Mouse (Mus musculus) kidney, postnatal 0 days (tissue): Measurements from ENCODE around the gene Osbpl5. TPM values are rescaled to one million over a fixed set of nuclear protein-coding genes. Genes with fewer than 3 reads are reported as not detected.

ENCODE experiments used
- ATAC-seq: fragments of 200-750 bp; cut with Nextera tagmentation; replicated peaks from 2 replicates; pipeline ENCODE4 v1.8.0; 2017; ENCODE audit warnings: low read depth, moderate number of reproducible peaks, moderate TSS enrichment, moderate library complexity; ENCODE audit not compliant: low FRiP score
- DNase-seq: peaks from one replicate; pipeline ENCODE4 v3.0.0-alpha.2; 2016; ENCODE audit warnings: low spot score
- H3K27ac ChIP-seq: fragments of 300-500 bp; sonication (generic); 2 replicates; pipeline ENCODE4 v1.5.1; 2014; ENCODE audit warnings: mild to moderate bottlenecking
- H3K27me3 ChIP-seq: fragments of 300-500 bp; sonication (generic); 2 replicates; pipeline ENCODE4 v1.6.1; 2014; ENCODE audit warnings: low read length, mixed read lengths; ENCODE audit not compliant: insufficient read depth
- H3K36me3 ChIP-seq: fragments of 300-500 bp; sonication (generic); 2 replicates; pipeline ENCODE4 v1.6.1; 2014; ENCODE audit warnings: low read length, mixed read lengths; ENCODE audit not compliant: insufficient read depth
- H3K4me1 ChIP-seq: fragments of 300-500 bp; sonication (generic); replicated peaks from 2 replicates; pipeline ENCODE4 v1.6.1; 2014; ENCODE audit warnings: antibody characterized with exemption, low read length, mixed read lengths; ENCODE audit not compliant: insufficient read depth
- H3K4me2 ChIP-seq: fragments of 300-500 bp; sonication (generic); 2 replicates; pipeline ENCODE4 v1.6.1; 2014; ENCODE audit warnings: mild to moderate bottlenecking, low read length, moderate library complexity, mixed read lengths
- H3K4me3 ChIP-seq: fragments of 300-500 bp; sonication (generic); replicated peaks from 2 replicates; pipeline ENCODE4 v1.5.1; 2014; ENCODE audit warnings: low read depth, low read length
- H3K9ac ChIP-seq: fragments of 300-500 bp; sonication (generic); 2 replicates; pipeline ENCODE4 v1.6.1; 2014; ENCODE audit warnings: low read depth, low read length
- H3K9me3 ChIP-seq: fragments of 300-500 bp; sonication (generic); replicated peaks from 2 replicates; pipeline ENCODE4 v1.6.1; 2016; ENCODE audit warnings: low read length, inconsistent platforms, mixed read lengths
- CTCF ChIP-seq: IDR thresholded peaks from 2 replicates; pipeline ENCODE4 v1.5.1; 2016; ENCODE audit warnings: antibody characterized with exemption, low read depth, mild to moderate bottlenecking, moderate library complexity
- whole genome bisulfite sequencing: fragments of 180-500 bp; shearing (Covaris S2); extraction: QIAGEN DNeasy Blood & Tissue Kit; methylation state at CpG from one replicate; pipeline ENCODE4 v1.1.7; 2014; 5-methylcytosine and 5-hydroxymethylcytosine counted together
- polyA plus RNA-seq: library from polyadenylated mRNA; unstranded; fragments of >200 nt; fragmentation: Nextera tagmentation; extraction: Ambion mirVana; gene quantifications from 2 replicates; pipeline ENCODE4 v1.2.1, GENCODE M21; 2015

The Osbpl5 gene
- polyA plus RNA-seq = 29.0 and 30.4 TPM in 2 replicates

GRCm38 (mm10) chr7:143756125-143757026, at the start of gene Osbpl5:
TSS of gene Osbpl5 (minus strand) at chr7:143756985.
- Histone ChIP-seq H3K27ac (no peak within 1 kb of the TSS), H3K9ac (no peak within 1 kb of the TSS), H3K36me3 (no peaks in the 10 kb centered on the region), H3K4me3 (peak within 1 kb of the TSS; percentile 19), H3K9me3 (no peaks in the 10 kb centered on the region), H3K27me3 (no peaks in the 10 kb centered on the region), H3K4me1 (no peaks in the 10 kb centered on the region), H3K4me2 (peak within 1 kb of the TSS; percentile 62)
- DNase-seq = no peak
- 22% methylated on average over 22 of the region's 22 CpGs for WGBS
- TF ChIP-seq CTCF = no peak
- ATAC-seq = no peak; the same call in 1 of the 2 replicates

DNA sequence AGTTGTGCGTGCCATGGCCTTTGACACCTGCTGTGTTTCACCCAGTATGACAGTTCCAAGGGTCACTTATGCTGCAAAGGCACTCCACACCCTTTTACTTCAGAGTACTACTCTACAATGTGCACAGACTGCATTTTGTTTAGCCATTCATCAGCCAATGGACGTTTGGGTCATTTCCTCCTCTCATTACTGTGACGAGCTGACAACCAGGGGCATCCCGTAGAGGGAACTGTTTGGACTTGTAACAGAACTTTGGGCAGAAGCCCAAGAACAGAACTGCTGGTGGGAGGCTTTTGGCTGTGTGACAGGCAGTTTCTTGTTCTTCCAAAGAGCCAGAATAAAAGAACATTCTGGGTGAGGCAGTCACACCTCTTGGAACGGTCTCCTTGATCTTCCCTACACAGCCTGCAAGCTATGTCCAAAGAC, 48.4 kb upstream of the Osbpl5 start:
- H3K27ac ChIP-seq = no peak overlapping the region
- no peaks in the 10 kb centered on the region for H3K9me3 ChIP-seq
- peaks cover 29% of the 10 kb centered on the region; the same call in 1 of the 2 replicates for H3K36me3 ChIP-seq
- TF ChIP-seq CTCF = no peak
- H3K4me3 ChIP-seq = no peak overlapping the region
- no peak overlapping the region for H3K9ac ChIP-seq
- DNase-seq = peak; percentile 24
- no peak for ATAC-seq
- H3K4me1 ChIP-seq = no peaks in the 10 kb centered on the region
- H3K4me2 ChIP-seq = no peak overlapping the region
- no peaks in the 10 kb centered on the region for H3K27me3 ChIP-seq
- WGBS = 53% methylated on average over 5 of the region's 5 CpGs

- no peak overlapping the region for H3K27ac ChIP-seq
Measured at GRCm38 (mm10) chr7:143801195-143802065, 44.6 kb upstream of the Osbpl5 start.

DNA sequence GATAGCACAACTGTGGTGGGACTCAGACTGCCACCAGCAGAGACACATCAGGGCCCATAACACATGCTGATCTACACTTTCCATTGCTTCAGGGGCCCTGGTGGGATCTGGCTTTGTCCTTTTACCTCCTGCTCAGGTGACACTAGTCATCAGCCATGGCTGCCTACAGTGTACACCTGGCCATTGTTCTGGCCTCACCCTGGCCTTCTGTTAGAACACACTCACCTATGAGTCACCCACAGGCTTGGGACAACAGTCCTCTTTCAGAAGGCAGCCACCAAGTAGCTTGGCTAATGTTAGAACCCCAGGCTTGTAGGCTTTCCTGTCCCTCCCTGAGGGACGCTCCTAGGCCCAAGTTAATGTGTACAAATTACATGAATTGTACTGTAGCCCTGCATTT, 44.0 kb upstream of the Osbpl5 start:
- WGBS = 100% methylated on average over 1 of the region's 1 CpGs
- Histone ChIP-seq H3K4me1 (no peaks in the 10 kb centered on the region), H3K27me3 (no peaks in the 10 kb centered on the region), H3K9ac (no peak overlapping the region), H3K4me2 (no peak overlapping the region), H3K27ac (no peak overlapping the region), H3K36me3 (peaks cover 46% of the 10 kb centered on the region), H3K4me3 (no peak overlapping the region), H3K9me3 (no peaks in the 10 kb centered on the region)
- DNase-seq (no peak), ATAC-seq (no peak)
- no peak for TF ChIP-seq CTCF

More at GRCm38 (mm10) chr7:143801195-143802065, 44.6 kb upstream of the Osbpl5 start:
- Histone ChIP-seq H3K4me2 (no peak overlapping the region), H3K9ac (no peak overlapping the region), H3K4me1 (no peaks in the 10 kb centered on the region), H3K36me3 (peaks cover 47% of the 10 kb centered on the region), H3K9me3 (no peaks in the 10 kb centered on the region), H3K27me3 (no peaks in the 10 kb centered on the region), H3K4me3 (no peak overlapping the region)
- DNase-seq = no peak
- TF ChIP-seq CTCF = no peak
- no peak for ATAC-seq
- 89% methylated on average over 8 of the region's 8 CpGs for WGBS

GRCm38 (mm10) chr7:143798783-143799182, 42.0 kb upstream of the Osbpl5 start:
- Histone ChIP-seq H3K4me2 (no peak overlapping the region), H3K27me3 (no peaks in the 10 kb centered on the region), H3K4me1 (no peaks in the 10 kb centered on the region), H3K9ac (no peak overlapping the region), H3K27ac (no peak overlapping the region), H3K9me3 (no peaks in the 10 kb centered on the region), H3K36me3 (peaks cover 41% of the 10 kb centered on the region), H3K4me3 (no peak overlapping the region)
- TF ChIP-seq CTCF = no peak
- DNase-seq (no peak), ATAC-seq (no peak)
- 88% methylated on average over 4 of the region's 4 CpGs for WGBS

DNA sequence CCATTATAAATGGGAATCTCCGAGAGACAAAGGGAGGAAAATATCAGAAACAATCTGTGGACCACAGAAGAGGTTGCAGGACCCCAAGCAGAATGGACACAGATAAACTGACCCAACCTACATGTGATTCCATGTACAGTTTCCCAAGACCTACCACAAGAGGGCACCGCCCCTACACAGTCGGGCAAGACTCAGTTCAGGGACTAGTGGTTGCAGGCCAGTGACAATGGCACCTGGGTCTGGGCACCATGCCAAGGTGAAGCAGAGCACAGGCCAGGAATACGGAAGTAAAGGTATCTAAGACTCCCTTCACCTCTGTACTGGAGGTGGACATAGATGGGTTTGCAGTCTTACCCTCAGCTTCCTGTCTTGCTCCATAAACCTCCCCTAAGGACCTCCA, 36.3 kb upstream of the Osbpl5 start:
- TF ChIP-seq CTCF = peak; percentile 78
- ATAC-seq (peak; percentile 76; the same call in 1 of the 2 replicates), DNase-seq (peak; percentile 55)
- Histone ChIP-seq H3K27ac (no peak overlapping the region), H3K4me2 (no peak overlapping the region), H3K9me3 (no peaks in the 10 kb centered on the region), H3K9ac (no peak overlapping the region), H3K36me3 (peaks cover 18% of the 10 kb centered on the region), H3K4me1 (no peaks in the 10 kb centered on the region), H3K4me3 (no peak overlapping the region), H3K27me3 (no peaks in the 10 kb centered on the region)
- WGBS = 46% methylated on average over 4 of the region's 4 CpGs
